Mouse (Mus musculus) CH12.LX (cell line): Measurements from ENCODE around the gene Herc1. TPM values are rescaled to one million over a fixed set of nuclear protein-coding genes. Genes with fewer than 3 reads are reported as not detected.

ENCODE experiments used
- DNase-seq: peaks from one replicate; pipeline ENCODE4 v3.0.0-alpha.2; 2013; ENCODE audit errors: extremely low read depth
- H3K27ac ChIP-seq: 2 replicates; pipeline ENCODE4 v1.5.1; 2012; ENCODE audit warnings: low read depth, mild to moderate bottlenecking, control low read depth, moderate library complexity; ENCODE audit not compliant: insufficient read depth
- H3K27me3 ChIP-seq: replicated peaks from 2 replicates; pipeline ENCODE3; 2012; ENCODE audit warnings: inconsistent platforms
- H3K36me3 ChIP-seq, 2 experiments: replicated peaks in 1 of 2; 2 replicates each; pipeline versions ENCODE3 to v1.6.1; 2012; ENCODE audit warnings: inconsistent platforms in 1 of 2, low read length in 1 of 2, mild to moderate bottlenecking in 1 of 2, mixed read lengths in 1 of 2, moderate library complexity in 1 of 2; ENCODE audit not compliant: control insufficient read depth in 1 of 2, insufficient read depth in 1 of 2
- H3K4me1 ChIP-seq, 2 experiments: 2 replicates each; pipeline ENCODE4 v1.6.1; 2012; ENCODE audit warnings: inconsistent platforms in 1 of 2, moderate library complexity in 1 of 2; ENCODE audit not compliant: insufficient read depth in 2 of 2, control insufficient read depth in 1 of 2
- H3K4me2 ChIP-seq: 2 replicates; pipeline ENCODE4 v1.6.1; 2012; ENCODE audit warnings: low read depth, mild to moderate bottlenecking, control low read depth; ENCODE audit not compliant: poor library complexity, insufficient read depth, severe bottlenecking
- H3K4me3 ChIP-seq, 3 experiments: fragments of 150-350 bp in 1 of 3; sonication (generic) in 1 of 3; replicated peaks in 1 of 3; 2 replicates each; pipeline versions ENCODE3 to v1.5.1; 2011 to 2012; ENCODE audit warnings: low read depth in 2 of 3, low read length in 2 of 3, mild to moderate bottlenecking in 2 of 3, moderate library complexity in 2 of 3, control low read depth in 1 of 3, improper control_type of control experiment in 1 of 3, inconsistent platforms in 1 of 3, mixed read lengths in 1 of 3; ENCODE audit not compliant: poor library complexity in 1 of 3
- H3K79me2 ChIP-seq: replicated peaks from 2 replicates; pipeline ENCODE4 v1.6.1; 2012; ENCODE audit warnings: mild to moderate bottlenecking, moderate library complexity; ENCODE audit not compliant: control insufficient read depth, poor library complexity, insufficient read depth, severe bottlenecking; ENCODE audit errors: extremely low read depth
- H3K9ac ChIP-seq: 2 replicates; pipeline ENCODE4 v1.6.1; 2012; ENCODE audit warnings: low read depth, mild to moderate bottlenecking, control low read depth, moderate library complexity; ENCODE audit not compliant: insufficient read depth
- H3K9me3 ChIP-seq: replicated peaks from 2 replicates; pipeline ENCODE3; 2012; ENCODE audit warnings: low read length, inconsistent platforms, mixed read lengths
- CHD1 ChIP-seq: IDR thresholded peaks from 2 replicates; pipeline ENCODE4 v1.6.1; 2012; ENCODE audit warnings: low read depth, low read length, improper control_type of control experiment, inconsistent platforms
- CTCF ChIP-seq, 2 experiments: IDR thresholded peaks in 1 of 2; conservative IDR thresholded peaks in 1 of 2; 2 replicates each; pipeline ENCODE4 v1.5.1; 2011 to 2012; ENCODE audit warnings: low read depth in 2 of 2, low read length in 2 of 2, improper control_type of control experiment in 1 of 2, inconsistent platforms in 1 of 2, mild to moderate bottlenecking in 1 of 2, moderate library complexity in 1 of 2
- ELF1 ChIP-seq: IDR thresholded peaks from 2 replicates; pipeline ENCODE4 v1.6.1; 2014; ENCODE audit warnings: low read depth, mild to moderate bottlenecking, inconsistent platforms, low read length, improper control_type of control experiment
- ETS1 ChIP-seq: conservative IDR thresholded peaks from 2 replicates; pipeline ENCODE4 v1.6.1; 2012; ENCODE audit warnings: low read depth, mild to moderate bottlenecking, inconsistent platforms, low read length, improper control_type of control experiment, moderate library complexity
- IRF4 ChIP-seq: IDR thresholded peaks from 2 replicates; pipeline ENCODE4 v1.6.1; 2014; ENCODE audit warnings: low read depth, mild to moderate bottlenecking, inconsistent platforms, low read length, improper control_type of control experiment
- JUND ChIP-seq: conservative IDR thresholded peaks from 2 replicates; pipeline ENCODE4 v1.6.1; 2011; ENCODE audit warnings: low read depth, low read length, improper control_type of control experiment
- KAT2A ChIP-seq: IDR thresholded peaks from 2 replicates; pipeline ENCODE4 v1.6.1; 2012; ENCODE audit warnings: low read length, improper control_type of control experiment, inconsistent platforms; ENCODE audit not compliant: insufficient replicate concordance
- MAFK ChIP-seq: IDR thresholded peaks from 2 replicates; pipeline ENCODE4 v1.6.1; 2011; ENCODE audit warnings: low read length, improper control_type of control experiment; ENCODE audit not compliant: insufficient replicate concordance
- MAZ ChIP-seq: IDR thresholded peaks from 2 replicates; pipeline ENCODE4 v1.6.1; 2012; ENCODE audit warnings: low read depth, mild to moderate bottlenecking, inconsistent platforms, low read length, improper control_type of control experiment, moderate library complexity
- NRF1 ChIP-seq: IDR thresholded peaks from 2 replicates; pipeline ENCODE4 v1.6.1; 2014; ENCODE audit warnings: low read depth, mild to moderate bottlenecking, inconsistent platforms, low read length, improper control_type of control experiment, moderate library complexity
- RAD21 ChIP-seq: IDR thresholded peaks from 2 replicates; pipeline ENCODE4 v1.6.1; 2011; ENCODE audit warnings: low read depth, mild to moderate bottlenecking, low read length, improper control_type of control experiment, moderate library complexity
- SMC3 ChIP-seq: IDR thresholded peaks from 2 replicates; pipeline ENCODE4 v1.6.1; 2011; ENCODE audit warnings: low read depth, low read length, improper control_type of control experiment
- TCF12 ChIP-seq: IDR thresholded peaks from 2 replicates; pipeline ENCODE4 v1.6.1; 2014; ENCODE audit warnings: low read depth, mild to moderate bottlenecking, inconsistent platforms, low read length, improper control_type of control experiment
- USF2 ChIP-seq: conservative IDR thresholded peaks from 2 replicates; pipeline ENCODE4 v1.6.1; 2011; ENCODE audit warnings: low read depth, low read length, improper control_type of control experiment
- ZC3H11A ChIP-seq: IDR thresholded peaks from 2 replicates; pipeline ENCODE4 v1.6.1; 2012; ENCODE audit warnings: low read depth, mild to moderate bottlenecking, inconsistent platforms, low read length, improper control_type of control experiment
- ZNF384 ChIP-seq: IDR thresholded peaks from 2 replicates; pipeline ENCODE4 v1.6.1; 2012; ENCODE audit warnings: low read depth, low read length, improper control_type of control experiment, inconsistent platforms
- dilution Hi-C: fragments of 300-500 bp; cut with MboI; formaldehyde crosslinking; loops from 2 replicates; pipeline ENCODE4 v1.14.3; 2020; ENCODE audit warnings: low sequenced_read_pairs; ENCODE audit not compliant: extremely low pct_unique_long_range_greater_than_20kb, extremely low pct_ligation_motif_present
- in situ Hi-C: fragments of 300-500 bp; cut with MboI; formaldehyde crosslinking; loops from 3 replicates; pipeline ENCODE4 v1.14.3; 2019; ENCODE audit warnings: low sequenced_read_pairs, low pct_ligation_motif_present, low pct_unique_long_range_greater_than_20kb, mixed read lengths
- polyA plus RNA-seq: library from polyadenylated mRNA; unstranded; fragments of >175 nt; gene quantifications from 2 replicates; pipeline ENCODE4 v1.2.1, GENCODE M21; 2012; ENCODE audit warnings: low read depth; ENCODE audit not compliant: insufficient read length
- total RNA-seq, 2 experiments: library from RNA; depleted of rRNA; stranded (reverse); fragments of 300-350 nt in 1 of 2; fragments of >200 nt in 1 of 2; gene quantifications; 2 replicates each; pipeline ENCODE4 v1.2.3; 2012 to 2014

Gene Herc1
- total and polyA plus RNA-seq, 3 experiments, result 33.2 to 45.2 (median 42.1) TPM

DNA sequence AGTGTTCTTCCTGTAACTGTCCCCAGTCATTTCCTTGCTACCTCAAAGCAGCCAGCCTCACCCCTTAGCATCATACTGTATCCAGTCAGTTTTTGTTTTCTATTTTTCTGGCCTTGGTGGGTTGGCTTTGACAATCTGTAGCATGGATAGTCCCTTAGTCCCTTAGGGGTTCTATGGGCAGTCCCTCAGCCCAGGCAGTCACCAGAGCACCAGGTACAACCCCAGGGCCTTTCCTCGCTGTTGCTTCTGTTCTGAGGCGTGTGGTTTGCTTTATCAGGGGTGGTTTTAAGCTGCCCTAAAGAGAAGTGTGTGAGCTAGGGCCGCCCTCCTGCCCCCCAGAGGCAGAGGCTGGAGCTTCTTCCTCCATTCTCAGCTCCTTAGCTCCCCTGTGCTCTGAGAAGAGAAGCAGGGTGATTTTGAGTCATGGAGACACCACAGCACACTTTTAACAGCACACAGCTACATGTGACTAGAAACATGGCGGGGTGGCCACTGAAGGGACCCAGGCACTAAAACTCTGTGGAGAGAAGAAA lies 153.7 kb downstream of the Herc1 start (continued):
- no peak for TF ChIP-seq CHD1
- TF ChIP-seq MAZ, result peak; percentile 69; the same call in 1 of the 2 replicates
- TF ChIP-seq ETS1, result peak; percentile 85
- TF ChIP-seq ZNF384, result no peak
- TF ChIP-seq SMC3, result peak; percentile 42
- TF ChIP-seq JUND, result no peak
- no peak for TF ChIP-seq ZC3H11A
- peak in 1 of 2 experiments; percentile 65; a peak in 2 of 4 replicates for TF ChIP-seq CTCF (conservative IDR thresholded peaks at IDR 0.05 in 1 of 2, IDR thresholded peaks at IDR 0.05 in 1 of 2; ENCODE audit: low read depth in 2 of 2, low read length in 2 of 2)
- TF ChIP-seq USF2, result no peak
- peak; percentile 66 for TF ChIP-seq ELF1
- TF ChIP-seq RAD21, result peak; percentile 45

- H3K27me3 ChIP-seq, result no peaks in the 10 kb centered on the region
- TF ChIP-seq CHD1 (no peak), MAFK (no peak), IRF4 (no peak), NRF1 (no peak), ZNF384 (no peak), KAT2A (no peak), TCF12 (no peak)
- TF ChIP-seq, all 38 proteins: peak for 0
- Histone ChIP-seq H3K79me2 (no peaks in the 10 kb centered on the region), H3K9me3 (no peaks in the 10 kb centered on the region), H3K4me2 (no peak overlapping the region), H3K36me3 (peaks cover 47 to 77% of the 10 kb centered on the region in 2 experiments), H3K9ac (peak overlapping the region; percentile 47; the same call in 1 of the 2 replicates), H3K4me3 (peak overlapping the region in 1 of 3 experiments; percentile 56), H3K4me1 (peaks cover 38 to 84% of the 10 kb centered on the region in 2 experiments), H3K27ac (peak overlapping the region; percentile 97)
- dilution Hi-C loops, result no loop called here
- in situ Hi-C loops, result loop anchor here (10.0 to 25.0 kb wide), 4 partner anchors 220 to 483 kb away; partner anchors contain the start of genes Aph1b, Ciao2a, Gm10647 and Lactb
- no peak for DNase-seq
These were observed 154.3 kb downstream of the Herc1 start for GRCm38 (mm10) chr9:66504518-66504917.
